Mouse (Mus musculus) liver, adult 2 months (tissue): ENCODE measurements at regions not wholly inside any gene's neighbourhood (a gene's known extent, or its start where the extent isn't known, plus 50 kb on each side); places are given as distances from the start of the nearest gene placed in this dataset.

Experiments
- DNase-seq: peaks from one replicate; pipeline ENCODE4 v3.0.0-alpha.2; 2011; ENCODE audit warnings: low read depth, low spot score; ENCODE audit errors: extremely low read depth
- H3K27ac ChIP-seq: fragments of 200-500 bp; replicated peaks from 2 replicates; pipeline ENCODE4 v1.5.1; 2012; ENCODE audit warnings: low read depth, mild to moderate bottlenecking, control low read depth, inconsistent platforms, low read length; ENCODE audit not compliant: insufficient read depth
- H3K27me3 ChIP-seq: fragments of 200-500 bp; 2 replicates; pipeline ENCODE4 v1.6.1; 2012; ENCODE audit warnings: mild to moderate bottlenecking, moderate library complexity, low read length, inconsistent platforms; ENCODE audit not compliant: control insufficient read depth, insufficient read depth
- H3K36me3 ChIP-seq: fragments of 200-500 bp; 2 replicates; pipeline ENCODE4 v1.6.1; 2012; ENCODE audit warnings: low read length, inconsistent platforms; ENCODE audit not compliant: control insufficient read depth, insufficient read depth
- H3K4me1 ChIP-seq: fragments of 200-500 bp; 2 replicates; pipeline ENCODE4 v1.6.1; 2011; ENCODE audit warnings: low read length; ENCODE audit not compliant: control insufficient read depth, insufficient read depth
- H3K4me3 ChIP-seq: fragments of 200-500 bp; 2 replicates; pipeline ENCODE4 v1.5.1; 2011; ENCODE audit warnings: low read depth, mild to moderate bottlenecking, control low read depth, low read length, moderate library complexity; ENCODE audit not compliant: insufficient read depth
- H3K79me2 ChIP-seq: fragments of 200-500 bp; 2 replicates; pipeline ENCODE4 v1.6.1; 2012; ENCODE audit warnings: inconsistent platforms, mild to moderate bottlenecking, low read length, moderate library complexity; ENCODE audit not compliant: control insufficient read depth, insufficient read depth
- H3K9ac ChIP-seq: fragments of 200-500 bp; 2 replicates; pipeline ENCODE4 v1.6.1; 2012; ENCODE audit warnings: low read depth, mild to moderate bottlenecking, control low read depth, inconsistent platforms, low read length
- CTCF ChIP-seq: fragments of 200-500 bp; IDR thresholded peaks from 2 replicates; pipeline ENCODE4 v1.5.1; 2011; ENCODE audit warnings: low read depth, low read length, control low read depth
- POLR2A ChIP-seq: fragments of 200-500 bp; IDR thresholded peaks from 2 replicates; pipeline ENCODE4 v1.6.1; 2011; ENCODE audit warnings: low read length, control low read depth; ENCODE audit not compliant: insufficient read depth; ENCODE audit errors: extremely low read depth
- WGBS: fragments of 180-500 bp; shearing (Covaris S2); methylation state at CpG from one replicate; pipeline ENCODE4 v1.1.7; 2018; 5-methylcytosine and 5-hydroxymethylcytosine counted together

DNA sequence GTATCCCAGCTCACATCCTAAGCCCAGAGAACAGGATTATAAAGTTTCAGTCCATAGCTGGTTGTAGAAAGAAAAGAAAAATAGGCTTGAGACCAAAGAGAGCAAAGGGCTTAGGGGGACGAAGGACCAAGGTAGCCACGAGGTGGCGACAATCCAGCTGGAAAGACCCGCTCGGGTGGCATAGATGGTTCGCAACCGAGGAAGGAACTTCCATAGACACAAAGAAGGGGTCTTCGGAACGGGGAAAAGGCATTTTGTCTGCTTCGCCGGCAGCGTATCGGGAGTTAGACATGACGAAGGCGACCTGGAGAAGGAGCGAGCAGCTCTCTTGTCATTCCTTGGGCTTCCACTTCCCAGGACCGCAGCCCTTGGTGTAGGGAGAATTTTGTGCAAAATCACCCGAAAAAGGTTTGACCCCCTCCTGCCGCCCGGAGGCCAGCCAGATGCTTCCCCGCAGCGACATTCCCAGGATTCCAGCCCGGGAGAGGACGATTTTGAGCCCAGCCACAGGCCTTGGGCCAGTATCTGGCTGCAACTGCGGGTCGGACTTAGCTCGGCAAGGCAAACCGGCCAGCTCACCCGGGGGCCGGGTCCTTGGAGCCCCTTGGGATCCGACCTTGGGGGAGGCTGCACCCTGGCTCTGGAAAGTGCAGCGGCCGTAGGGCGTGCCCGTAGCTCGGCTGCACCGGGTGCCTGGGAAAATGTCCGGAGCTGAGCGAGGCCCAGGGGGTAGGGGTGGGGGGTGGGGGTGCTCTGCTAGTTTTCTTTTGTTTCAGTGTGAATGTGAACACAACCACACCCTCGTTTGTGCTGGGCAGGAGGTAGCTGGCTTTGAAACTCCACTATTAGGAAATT is 184.5 kb upstream of the Foxn2 start:
- Histone ChIP-seq H3K79me2 (no peaks in the 10 kb centered on the region), H3K36me3 (no peaks in the 10 kb centered on the region), H3K4me3 (peak overlapping the region; percentile 50), H3K27me3 (no peaks in the 10 kb centered on the region), H3K9ac (peak overlapping the region; percentile 73), H3K27ac (peak overlapping the region; percentile 68), H3K4me1 (peaks cover 2% of the 10 kb centered on the region; the same call in 1 of the 2 replicates)
- DNase-seq = peak; percentile 67
- no peak for TF ChIP-seq POLR2A
- TF ChIP-seq CTCF = peak; percentile 88
- under 1% methylated on average over 40 of the region's 40 CpGs for WGBS

DNA sequence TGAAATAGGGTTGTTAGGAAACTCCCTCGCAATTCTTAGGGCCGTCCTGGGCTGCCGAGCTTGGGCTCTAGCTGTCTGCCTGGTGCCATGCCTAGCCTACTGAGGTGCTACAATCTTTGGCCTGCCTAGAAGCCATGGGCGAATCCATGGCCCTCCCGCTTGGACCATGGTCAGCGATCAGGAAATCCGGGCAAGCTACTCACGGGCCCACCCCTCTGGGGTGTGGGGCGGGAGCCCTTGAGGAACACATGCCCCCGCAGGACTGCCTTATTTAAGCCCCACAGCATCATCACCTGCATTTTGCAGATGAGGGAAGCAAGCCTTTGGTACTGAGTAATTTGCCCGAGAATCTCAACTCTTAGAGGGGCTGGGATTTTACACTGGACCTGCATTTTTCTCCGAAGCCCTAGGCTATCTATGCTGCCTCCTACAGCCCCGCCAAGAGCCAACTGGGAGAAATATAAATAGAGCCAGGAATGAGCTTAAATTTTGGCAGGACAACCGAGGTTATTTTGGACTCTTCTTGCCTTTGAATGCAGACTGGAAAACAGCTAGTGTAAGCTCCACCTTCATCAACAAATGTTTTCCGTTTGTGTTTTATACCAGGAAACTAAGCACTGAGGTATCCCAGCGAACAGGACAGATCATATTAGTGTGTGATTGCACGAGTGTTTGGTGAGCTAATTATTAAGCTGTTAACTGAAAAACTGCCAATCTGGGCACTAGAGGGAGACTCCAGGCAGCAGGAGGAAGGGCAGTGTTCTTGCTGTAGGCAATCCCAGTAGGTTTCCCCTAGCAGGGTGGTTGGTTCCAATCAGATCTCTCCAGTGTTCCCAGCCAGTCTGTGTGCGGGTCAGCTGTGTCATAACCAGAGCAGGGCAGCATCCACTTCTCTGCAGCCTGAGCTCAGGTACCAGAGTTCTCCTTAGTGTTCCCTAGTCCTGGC is 183.6 kb upstream of the Foxn2 start:
- peak overlapping the region; percentile 68 for H3K27ac ChIP-seq
- H3K27me3 ChIP-seq = no peaks in the 10 kb centered on the region
- peaks cover 2% of the 10 kb centered on the region; the same call in 1 of the 2 replicates for H3K4me1 ChIP-seq
- peak overlapping the region; percentile 50 for H3K4me3 ChIP-seq
- peak overlapping the region; percentile 73 for H3K9ac ChIP-seq
- DNase-seq = peak; percentile 97
- WGBS = 1% methylated on average over 18 of the region's 18 CpGs
- H3K79me2 ChIP-seq = no peaks in the 10 kb centered on the region
- no peaks in the 10 kb centered on the region for H3K36me3 ChIP-seq
- TF ChIP-seq POLR2A = peak; percentile 52; the same call in 1 of the 2 replicates
- peak; percentile 68 for TF ChIP-seq CTCF

DNA sequence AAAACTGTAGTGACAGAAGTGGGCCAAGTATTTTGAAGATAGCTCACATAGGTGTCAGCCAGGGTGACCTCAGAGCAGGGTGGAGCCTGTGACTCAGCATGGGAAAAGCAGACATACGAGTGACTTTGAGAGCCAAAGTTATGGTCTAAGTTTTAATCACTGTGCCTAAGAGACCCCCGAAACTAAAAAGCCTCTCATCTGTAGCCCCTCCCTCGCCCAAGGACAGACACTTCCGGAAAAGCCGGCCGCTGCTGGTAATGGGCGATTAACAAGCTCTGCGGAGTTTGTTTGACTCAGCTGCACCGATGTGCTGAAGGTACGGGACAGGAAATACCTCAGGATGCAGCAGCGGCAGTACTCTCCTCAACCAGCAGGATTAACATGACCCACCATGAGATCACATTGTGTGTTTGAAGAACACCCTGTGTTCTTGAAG is 182.1 kb upstream of the Foxn2 start:
- TF ChIP-seq CTCF = no peak
- TF ChIP-seq POLR2A = no peak
- peak; percentile 17 for DNase-seq
- Histone ChIP-seq H3K9ac (no peak overlapping the region), H3K27me3 (no peaks in the 10 kb centered on the region), H3K4me1 (peaks cover 2% of the 10 kb centered on the region; the same call in 1 of the 2 replicates), H3K4me3 (no peak overlapping the region), H3K79me2 (no peaks in the 10 kb centered on the region), H3K27ac (no peak overlapping the region), H3K36me3 (no peaks in the 10 kb centered on the region)
- WGBS = 76% methylated on average over 11 of the region's 11 CpGs

DNA sequence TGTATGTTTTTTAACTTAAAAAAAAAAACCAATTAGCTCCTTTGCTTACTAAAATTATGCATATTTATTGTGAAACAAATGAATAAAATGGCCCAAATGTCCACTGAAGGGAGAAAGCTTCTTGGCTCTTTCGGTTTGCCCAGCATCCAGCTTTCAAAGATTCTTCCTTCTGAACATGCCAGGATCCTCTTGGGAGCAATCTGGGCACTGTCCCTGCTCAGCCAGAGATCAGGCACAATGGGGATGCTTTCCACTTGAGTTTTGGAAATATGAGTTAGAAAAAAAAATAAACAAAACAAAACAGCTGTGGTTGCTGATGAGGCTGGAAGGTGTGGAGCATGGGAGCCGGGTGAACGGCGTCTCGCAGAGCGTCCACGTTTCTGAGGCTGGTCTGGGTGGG is 180.3 kb upstream of the Foxn2 start:
- H3K79me2 ChIP-seq = no peaks in the 10 kb centered on the region
- H3K27ac ChIP-seq = no peak overlapping the region
- TF ChIP-seq CTCF = no peak
- no peak for TF ChIP-seq POLR2A
- no peaks in the 10 kb centered on the region for H3K36me3 ChIP-seq
- no peak for DNase-seq
- WGBS = 97% methylated on average over 7 of the region's 7 CpGs
- H3K9ac ChIP-seq = no peak overlapping the region
- H3K4me1 ChIP-seq = peaks cover 3% of the 10 kb centered on the region; the same call in 1 of the 2 replicates
- no peak overlapping the region for H3K4me3 ChIP-seq
- no peaks in the 10 kb centered on the region for H3K27me3 ChIP-seq

DNA sequence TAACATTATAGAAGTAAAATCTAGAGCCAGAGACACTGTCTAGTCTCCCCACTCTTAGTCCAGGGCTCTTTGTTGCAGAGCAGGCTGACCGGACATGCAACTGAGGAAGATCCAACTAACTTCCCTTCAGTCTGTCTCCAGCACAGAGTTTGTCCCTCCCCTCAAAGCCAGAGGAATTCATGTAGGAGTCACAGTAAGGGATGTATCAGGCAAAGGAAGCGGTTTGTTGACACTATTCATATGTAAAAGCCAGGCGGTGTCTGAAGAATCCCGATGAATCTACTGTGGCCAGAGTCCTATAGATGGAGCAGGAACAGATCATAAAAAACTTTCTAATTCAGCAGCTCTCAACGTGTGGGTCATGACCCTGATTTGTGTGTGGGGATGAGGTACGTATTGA is 179.7 kb upstream of the Foxn2 start:
- 71% methylated on average over 6 of the region's 6 CpGs for WGBS
- H3K4me3 ChIP-seq = no peak overlapping the region
- DNase-seq = no peak

More for the DNA sequence above, 179.7 kb upstream of the Foxn2 start:
- no peak overlapping the region for H3K9ac ChIP-seq
- no peaks in the 10 kb centered on the region for H3K27me3 ChIP-seq
- no peaks in the 10 kb centered on the region for H3K79me2 ChIP-seq
- H3K36me3 ChIP-seq = no peaks in the 10 kb centered on the region
- H3K27ac ChIP-seq = no peak overlapping the region
- peaks cover 3% of the 10 kb centered on the region; the same call in 1 of the 2 replicates for H3K4me1 ChIP-seq
- no peak for TF ChIP-seq CTCF
- no peak for TF ChIP-seq POLR2A
